Mouse (Mus musculus) gastrocnemius, postnatal 4 days (tissue): ENCODE results near the gene Ptpn20. TPM values are rescaled to one million over a fixed set of nuclear protein-coding genes. Genes with fewer than 3 reads are reported as not detected.

Experiments used
- DNase-seq, 2 experiments: peaks; one replicate each; pipeline ENCODE4 v3.0.0; 2021 to 2022; ENCODE audit warnings: low spot score in 2 of 2, mixed read lengths in 2 of 2
- long read RNA-seq, 2 experiments: library from polyadenylated mRNA; stranded (forward); transcript quantifications; one replicate each; pipeline ENCODE4 v2.0.0; 2021
- total RNA-seq, 2 experiments: library from RNA; stranded (reverse); gene quantifications; 2 replicates each; pipeline ENCODE4 v1.2.3; 2021

Gene Ptpn20
- total RNA-seq = not detected
- long read RNA-seq, experiment 1 = 0 reads
- long read RNA-seq, experiment 2 = 0 reads

GRCm38 (mm10) chr14:33588951-33589350, at the start of gene Ptpn20:
TSS of gene Ptpn20 (plus strand) at chr14:33589207.
- no peak for DNase-seq

- DNase-seq = no peak
These were observed 49.3 kb upstream of the Ptpn20 start for GRCm38 (mm10) chr14:33539559-33540167.

- no peak for DNase-seq
These were observed 43.4 kb upstream of the Ptpn20 start for GRCm38 (mm10) chr14:33545565-33546143.

- no peak for DNase-seq
These were observed 40.4 kb upstream of the Ptpn20 start for GRCm38 (mm10) chr14:33548650-33549049.

GRCm38 (mm10) chr14:33549856-33550255, 39.2 kb upstream of the Ptpn20 start:
- DNase-seq = no peak

GRCm38 (mm10) chr14:33570737-33571136, 18.3 kb upstream of the Ptpn20 start:
- DNase-seq = no peak

GRCm38 (mm10) chr14:33573643-33574042, 15.4 kb upstream of the Ptpn20 start:
- no peak for DNase-seq

- DNase-seq = no peak
These were observed 9.1 kb upstream of the Ptpn20 start for GRCm38 (mm10) chr14:33579771-33580484.

GRCm38 (mm10) chr14:33598376-33599130, 9.5 kb downstream of the Ptpn20 start:
- DNase-seq = no peak

GRCm38 (mm10) chr14:33607431-33607830, 18.4 kb downstream of the Ptpn20 start:
- DNase-seq = no peak

GRCm38 (mm10) chr14:33625036-33625435, 36.0 kb downstream of the Ptpn20 start:
- no peak for DNase-seq

GRCm38 (mm10) chr14:33632790-33633372, 43.9 kb downstream of the Ptpn20 start:
- DNase-seq = no peak

GRCm38 (mm10) chr14:33634354-33634753, 45.3 kb downstream of the Ptpn20 start:
- DNase-seq = no peak

- no peak for DNase-seq
These were observed 45.8 kb downstream of the Ptpn20 start for GRCm38 (mm10) chr14:33634774-33635173.

GRCm38 (mm10) chr14:33639357-33639756, 50.4 kb downstream of the Ptpn20 start:
- no peak for DNase-seq

- DNase-seq = no peak
These were observed 61.7 kb downstream of the Ptpn20 start for GRCm38 (mm10) chr14:33650721-33651120.

GRCm38 (mm10) chr14:33657471-33657901, 68.5 kb downstream of the Ptpn20 start:
- DNase-seq = no peak

- DNase-seq = no peak
These were observed 69.3 kb downstream of the Ptpn20 start for GRCm38 (mm10) chr14:33658331-33658730.

GRCm38 (mm10) chr14:33662080-33662479, 73.1 kb downstream of the Ptpn20 start:
- DNase-seq = no peak

- no peak for DNase-seq
These were observed 77.3 kb downstream of the Ptpn20 start for GRCm38 (mm10) chr14:33666301-33666700.

GRCm38 (mm10) chr14:33669891-33670290, 80.9 kb downstream of the Ptpn20 start:
- DNase-seq = no peak
